9 mouse cellular contexts compared by ENCODE assay signal in the genomic region with DNA sequence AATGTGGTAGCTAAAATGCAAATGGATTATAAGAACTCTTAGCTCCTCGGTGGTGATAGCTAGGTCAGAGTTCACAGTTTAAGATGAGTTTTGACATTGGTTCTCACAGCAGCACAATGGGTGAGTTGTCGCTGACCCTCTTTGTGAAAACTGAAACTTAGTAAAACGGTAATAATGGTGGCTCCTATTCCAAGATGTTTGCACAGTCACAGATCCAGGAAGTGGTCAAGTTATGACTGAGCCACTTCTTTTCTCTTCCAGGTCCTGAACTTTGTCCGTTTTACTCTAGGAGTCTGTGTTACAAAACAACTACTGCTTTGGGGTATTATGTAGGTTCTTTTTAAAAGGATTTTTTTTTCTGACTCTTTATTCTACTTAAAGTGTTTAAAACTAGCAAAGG. TPM values are rescaled to one million over a fixed set of nuclear protein-coding genes. Genes with fewer than 3 reads are reported as not detected.
DNase-seq lines count a peak whose midpoint lies in the region; ATAC-seq and TF ChIP-seq lines count a peak whose summit lies in the region.
"Had no signal": no experiment of that assay in that cellular context is flagged by ENCODE, and none has a peak within 500 bp of the region (broad histone marks: within the 10 kb centered on the region; RNA-seq: fewer than 3 reads in every experiment).

No protein-coding gene starts in this region.

- no peaks in the 10 kb centered on the region for H3K9me3 ChIP-seq in forebrain, embryonic 10.5 days
- H3K9me3 ChIP-seq in forebrain, embryonic 11.5 days (ENCODE audit: control insufficient read depth, low read length) = no peaks in the 10 kb centered on the region
- H3K9me3 ChIP-seq in lung, embryonic 14.5 days (ENCODE audit: low read depth, low read length) = no peaks in the 10 kb centered on the region
- no peaks in the 10 kb centered on the region for H3K9me3 ChIP-seq in intestine, postnatal 0 days (ENCODE audit: control insufficient read depth)
- H3K9me3 ChIP-seq in neural tube, embryonic 15.5 days (replicated peaks) = no peaks in the 10 kb centered on the region

- TF ChIP-seq POLR2A in thymus, adult 2 months (IDR thresholded peaks at IDR 0.05; ENCODE audit: control insufficient read depth, extremely low read depth, insufficient read depth, low read length, poor library complexity) = no peak

- no peak for TF ChIP-seq CTCF in lung, embryonic 14.5 days (IDR thresholded peaks at IDR 0.05; ENCODE audit: low read depth)
- no peak for TF ChIP-seq CTCF in intestine, postnatal 0 days (IDR thresholded peaks at IDR 0.05; ENCODE audit: low read depth)
- TF ChIP-seq CTCF in thymus, adult 2 months (IDR thresholded peaks at IDR 0.05; ENCODE audit: borderline replicate concordance, control insufficient read depth, extremely low read depth, insufficient read depth, low read length, poor library complexity) = no peak

- 70% methylated on average over 4 of the region's 4 CpGs for WGBS in forebrain, embryonic 10.5 days
- 71% methylated on average over 4 of the region's 4 CpGs for WGBS in forebrain, embryonic 11.5 days
- 45% methylated on average over 4 of the region's 4 CpGs for WGBS in lung, embryonic 14.5 days
- 29% methylated on average over 4 of the region's 4 CpGs for WGBS in intestine, postnatal 0 days
- WGBS in neural tube, embryonic 15.5 days = 59% methylated on average over 4 of the region's 4 CpGs
- 23% methylated on average over 4 of the region's 4 CpGs for WGBS in thymus, adult 2 months

- no peak for ATAC-seq in forebrain, embryonic 11.5 days (replicated peaks; ENCODE audit: low FRiP score)
- ATAC-seq in lung, embryonic 14.5 days (ENCODE audit: insufficient read depth) = no peak
- no peak for ATAC-seq in intestine, postnatal 0 days
- no peak for ATAC-seq in neural tube, embryonic 15.5 days (ENCODE audit: low FRiP score)
- ATAC-seq: forebrain, postnatal 0 days had no signal

- H3K27ac ChIP-seq in forebrain, embryonic 10.5 days = no peak overlapping the region
- no peak overlapping the region for H3K27ac ChIP-seq in forebrain, embryonic 11.5 days (ENCODE audit: low read depth, low read length)
- no peak overlapping the region for H3K27ac ChIP-seq in lung, embryonic 14.5 days (ENCODE audit: low read depth)
- H3K27ac ChIP-seq in intestine, postnatal 0 days (ENCODE audit: low read depth, low read length) = 0 out of 2 replicates have a peak overlapping the region, but pooled peaks have one; percentile 3
- H3K27ac ChIP-seq in neural tube, embryonic 15.5 days (replicated peaks) = no peak overlapping the region
- no peak overlapping the region for H3K27ac ChIP-seq in thymus, adult 2 months (ENCODE audit: control insufficient read depth, insufficient read depth, low read length)

- no peaks in the 10 kb centered on the region for H3K36me3 ChIP-seq in forebrain, embryonic 10.5 days (replicated peaks)
- no peaks in the 10 kb centered on the region for H3K36me3 ChIP-seq in forebrain, embryonic 11.5 days (ENCODE audit: control insufficient read depth, insufficient read depth, low read length)
- no peaks in the 10 kb centered on the region for H3K36me3 ChIP-seq in lung, embryonic 14.5 days (ENCODE audit: insufficient read depth)
- H3K36me3 ChIP-seq in intestine, postnatal 0 days (ENCODE audit: control insufficient read depth, insufficient read depth) = no peaks in the 10 kb centered on the region
- H3K36me3 ChIP-seq in neural tube, embryonic 15.5 days = no peaks in the 10 kb centered on the region
- H3K36me3 ChIP-seq in thymus, adult 2 months (ENCODE audit: control insufficient read depth, insufficient read depth, low read length) = no peaks in the 10 kb centered on the region

- H3K9ac ChIP-seq in forebrain, embryonic 11.5 days (ENCODE audit: low read length) = no peak overlapping the region
- H3K9ac ChIP-seq in lung, embryonic 14.5 days = no peak overlapping the region
- no peak overlapping the region for H3K9ac ChIP-seq in intestine, postnatal 0 days (ENCODE audit: low read depth, low read length)
- H3K9ac ChIP-seq in neural tube, embryonic 15.5 days (replicated peaks) = no peak overlapping the region
- H3K9ac ChIP-seq: forebrain, postnatal 0 days had no signal

- H3K4me2 ChIP-seq in forebrain, embryonic 11.5 days (ENCODE audit: low read depth, low read length, severe bottlenecking) = no peak overlapping the region; the same call in 1 of the 2 replicates
- H3K4me2 ChIP-seq in lung, embryonic 14.5 days = peak overlapping the region; percentile 62
- peak overlapping the region; percentile 79 for H3K4me2 ChIP-seq in intestine, postnatal 0 days (replicated peaks; ENCODE audit: low read depth)
- H3K4me2 ChIP-seq in neural tube, embryonic 15.5 days = peak overlapping the region; percentile 95; the same call in 1 of the 2 replicates

- peaks cover 11% of the 10 kb centered on the region for H3K4me1 ChIP-seq in forebrain, embryonic 10.5 days
- H3K4me1 ChIP-seq in forebrain, embryonic 11.5 days (replicated peaks; ENCODE audit: control insufficient read depth, insufficient read depth, low read length) = no peaks in the 10 kb centered on the region
- H3K4me1 ChIP-seq in lung, embryonic 14.5 days (ENCODE audit: insufficient read depth) = peaks cover 8% of the 10 kb centered on the region; the same call in 1 of the 2 replicates
- no peaks in the 10 kb centered on the region for H3K4me1 ChIP-seq in intestine, postnatal 0 days (replicated peaks; ENCODE audit: control insufficient read depth, insufficient read depth, low read length)
- H3K4me1 ChIP-seq in neural tube, embryonic 15.5 days = peaks cover 8% of the 10 kb centered on the region
- H3K4me1 ChIP-seq in thymus, adult 2 months (replicated peaks; ENCODE audit: control insufficient read depth, insufficient read depth, low read length) = peaks cover 2% of the 10 kb centered on the region; the same call in 1 of the 2 replicates

- DNase-seq in forebrain, embryonic 10.5 days (ENCODE audit: extremely low spot score, low spot score) = no peak
- DNase-seq in forebrain, embryonic 11.5 days (ENCODE audit: low spot score) = no peak
- no peak for DNase-seq in lung, embryonic 14.5 days
- no peak for DNase-seq in lung, postnatal 14 days
- DNase-seq in adipocyte (ENCODE audit: low spot score) = no peak
- no peak for DNase-seq in thymus, adult 2 months
- DNase-seq: forebrain, postnatal 0 days had no signal

- peak overlapping the region; percentile 89; the same call in 1 of the 2 replicates for H3K4me3 ChIP-seq in forebrain, embryonic 10.5 days
- no peak overlapping the region for H3K4me3 ChIP-seq in forebrain, embryonic 11.5 days (ENCODE audit: low read depth, low read length)
- peak overlapping the region; percentile 71 for H3K4me3 ChIP-seq in lung, embryonic 14.5 days (ENCODE audit: low read depth, low read length)
- H3K4me3 ChIP-seq in intestine, postnatal 0 days (ENCODE audit: low read depth, low read length) = peak overlapping the region; percentile 98; the same call in 1 of the 2 replicates
- no peak overlapping the region for H3K4me3 ChIP-seq in neural tube, embryonic 15.5 days (replicated peaks)
- H3K4me3 ChIP-seq in thymus, adult 2 months (ENCODE audit: control insufficient read depth, insufficient read depth, low read length) = no peak overlapping the region

- no peaks in the 10 kb centered on the region for H3K27me3 ChIP-seq in forebrain, embryonic 10.5 days (ENCODE audit: poor library complexity, severe bottlenecking)
- H3K27me3 ChIP-seq in forebrain, embryonic 11.5 days (ENCODE audit: control insufficient read depth, insufficient read depth, low read length) = no peaks in the 10 kb centered on the region
- no peaks in the 10 kb centered on the region for H3K27me3 ChIP-seq in lung, embryonic 14.5 days (ENCODE audit: insufficient read depth, low read length)
- no peaks in the 10 kb centered on the region for H3K27me3 ChIP-seq in intestine, postnatal 0 days (replicated peaks; ENCODE audit: control insufficient read depth, insufficient read depth, low read length)
- H3K27me3 ChIP-seq in neural tube, embryonic 15.5 days (replicated peaks) = no peaks in the 10 kb centered on the region
- H3K27me3 ChIP-seq in thymus, adult 2 months (ENCODE audit: control insufficient read depth, insufficient read depth, low read length) = no peaks in the 10 kb centered on the region

RNA-seq across cellular contexts. Expression of a gene that starts 1.9 kb away (rescaled TPM):
- polyA plus RNA-seq in forebrain, embryonic 10.5 days (2016; fragmentation: Nextera tagmentation; extraction: Ambion mirVana) = 14.2 and 14.8 TPM in 2 replicates
- 18.0 and 18.9 TPM in 2 replicates for polyA plus RNA-seq in forebrain, embryonic 11.5 days (2014; fragmentation: Nextera tagmentation; extraction: Ambion mirVana)
- 34.6 and 36.7 TPM in 2 replicates for polyA plus RNA-seq in lung, embryonic 14.5 days (2014; fragmentation: Nextera tagmentation; extraction: Ambion mirVana)
- polyA plus RNA-seq in intestine, postnatal 0 days (2015; fragmentation: Nextera tagmentation; extraction: Ambion mirVana) = 40.9 and 43.1 TPM in 2 replicates
- 4.4 and 7.6 TPM in 2 replicates for polyA plus RNA-seq in neural tube, embryonic 15.5 days (2015; fragmentation: Nextera tagmentation; extraction: Ambion mirVana)
- 5.8 and 12.1 TPM in 2 replicates for polyA plus RNA-seq in thymus, adult 2 months (2012; rRNA removed)

RNA-seq across cellular contexts. Expression of a gene that starts 32.0 kb away (rescaled TPM):
- 21.5 and 22.1 TPM in 2 replicates for polyA plus RNA-seq in forebrain, embryonic 10.5 days (2016; fragmentation: Nextera tagmentation; extraction: Ambion mirVana)
- polyA plus RNA-seq in forebrain, embryonic 11.5 days (2014; fragmentation: Nextera tagmentation; extraction: Ambion mirVana) = 20.7 and 24.8 TPM in 2 replicates
- 16.1 and 17.5 TPM in 2 replicates for polyA plus RNA-seq in lung, embryonic 14.5 days (2014; fragmentation: Nextera tagmentation; extraction: Ambion mirVana)
- polyA plus RNA-seq in intestine, postnatal 0 days (2015; fragmentation: Nextera tagmentation; extraction: Ambion mirVana) = 4.2 TPM in 2 replicates
- 8.6 and 11.1 TPM in 2 replicates for polyA plus RNA-seq in neural tube, embryonic 15.5 days (2015; fragmentation: Nextera tagmentation; extraction: Ambion mirVana)
- 9.5 and 10.2 TPM in 2 replicates for polyA plus RNA-seq in thymus, adult 2 months (2012; rRNA removed)

Comparison
In these comparisons a context has a peak if more than half of its experiments do, and no peak if none do; other contexts are left out.
1. H3K4me3 ChIP-seq: peak in forebrain, embryonic 10.5 days (single experiment), lung, embryonic 14.5 days (single experiment) and intestine, postnatal 0 days (single experiment); none in forebrain, embryonic 11.5 days (single experiment), neural tube, embryonic 15.5 days (single experiment) and thymus, adult 2 months (single experiment).